Mouse (Mus musculus): ENCODE measurements at regions not wholly inside any gene's neighbourhood (a gene's known extent, or its start where the extent isn't known, plus 50 kb on each side); places are given as distances from the start of the nearest gene placed in this dataset.

GRCm38 (mm10) chr1:169803428-169804138 is 56.1 kb upstream of the Rgs4 start:
- H3K27ac ChIP-seq (ENCODE audit: insufficient read depth, low read depth, low read length, poor library complexity, severe bottlenecking): no peak overlapping the region
- TF ChIP-seq HCFC1 (IDR thresholded peaks at IDR 0.05; ENCODE audit: borderline replicate concordance, insufficient read depth, low read length): no peak
- no peak for TF ChIP-seq ZNF384 (IDR thresholded peaks at IDR 0.05; ENCODE audit: low read depth, low read length)
- no peak for TF ChIP-seq ZC3H11A (IDR thresholded peaks at IDR 0.05; ENCODE audit: borderline replicate concordance, low read depth, low read length)
- TF ChIP-seq MAFK (IDR thresholded peaks at IDR 0.05; ENCODE audit: insufficient read depth, low read depth, low read length): no peak
- no peak for TF ChIP-seq CHD2 (IDR thresholded peaks at IDR 0.05; ENCODE audit: low read depth, low read length)
- no peak overlapping the region for H3K4me3 ChIP-seq (ENCODE audit: insufficient read depth in 1 of 2, low read depth in 1 of 2, low read length in 2 of 2, poor library complexity in 1 of 2, severe bottlenecking in 1 of 2)
- H3K4me1 ChIP-seq (ENCODE audit: control insufficient read depth in 2 of 2, insufficient read depth in 2 of 2, low read length in 2 of 2, poor library complexity in 1 of 2): no peaks in the 10 kb centered on the region
- in situ Hi-C loops (cut with MboI; ENCODE audit: low sequenced_read_pairs in 2 of 2, unreplicated experiment in 2 of 2): no loop called here
- DNase-seq (ENCODE audit: low read depth, low spot score): no peak
- no peak overlapping the region for H3K9ac ChIP-seq (ENCODE audit: insufficient read depth, low read depth, low read length, poor library complexity, severe bottlenecking)
- H3K9me3 ChIP-seq (ENCODE audit: control insufficient read depth, insufficient read depth, low read depth, low read length): no peaks in the 10 kb centered on the region
- no peaks in the 10 kb centered on the region for H3K36me3 ChIP-seq (ENCODE audit: control insufficient read depth, insufficient read depth, low read length, poor library complexity, severe bottlenecking)

- TF ChIP-seq CHD2 (IDR thresholded peaks at IDR 0.05; ENCODE audit: low read depth, low read length): no peak
- TF ChIP-seq ZNF384 (IDR thresholded peaks at IDR 0.05; ENCODE audit: low read depth, low read length): no peak
- no peak for TF ChIP-seq HCFC1 (IDR thresholded peaks at IDR 0.05; ENCODE audit: borderline replicate concordance, insufficient read depth, low read length)
- no peak for TF ChIP-seq MAFK (IDR thresholded peaks at IDR 0.05; ENCODE audit: insufficient read depth, low read depth, low read length)
- no peak for TF ChIP-seq ZC3H11A (IDR thresholded peaks at IDR 0.05; ENCODE audit: borderline replicate concordance, low read depth, low read length)
- in situ Hi-C loops (cut with MboI; ENCODE audit: low sequenced_read_pairs in 2 of 2, unreplicated experiment in 2 of 2): no loop called here
- no peak for DNase-seq (ENCODE audit: low read depth, low spot score)
- no peaks in the 10 kb centered on the region for H3K4me1 ChIP-seq (ENCODE audit: control insufficient read depth in 2 of 2, insufficient read depth in 2 of 2, low read length in 2 of 2, poor library complexity in 1 of 2)
- H3K36me3 ChIP-seq (ENCODE audit: control insufficient read depth, insufficient read depth, low read length, poor library complexity, severe bottlenecking): no peaks in the 10 kb centered on the region
- no peak overlapping the region for H3K4me3 ChIP-seq (ENCODE audit: insufficient read depth in 1 of 2, low read depth in 1 of 2, low read length in 2 of 2, poor library complexity in 1 of 2, severe bottlenecking in 1 of 2)
- no peaks in the 10 kb centered on the region for H3K9me3 ChIP-seq (ENCODE audit: control insufficient read depth, insufficient read depth, low read depth, low read length)
- no peak overlapping the region for H3K9ac ChIP-seq (ENCODE audit: insufficient read depth, low read depth, low read length, poor library complexity, severe bottlenecking)
- no peak overlapping the region for H3K27ac ChIP-seq (ENCODE audit: insufficient read depth, low read depth, low read length, poor library complexity, severe bottlenecking)
Measured at GRCm38 (mm10) chr1:169802868-169803267, 55.4 kb upstream of the Rgs4 start.

GRCm38 (mm10) chr1:169802053-169802830 is 54.8 kb upstream of the Rgs4 start:
- H3K9ac ChIP-seq (ENCODE audit: insufficient read depth, low read depth, low read length, poor library complexity, severe bottlenecking): no peak overlapping the region
- no peaks in the 10 kb centered on the region for H3K4me1 ChIP-seq (ENCODE audit: control insufficient read depth in 2 of 2, insufficient read depth in 2 of 2, low read length in 2 of 2, poor library complexity in 1 of 2)
- in situ Hi-C loops (cut with MboI; ENCODE audit: low sequenced_read_pairs in 2 of 2, unreplicated experiment in 2 of 2): no loop called here
- DNase-seq (ENCODE audit: low read depth, low spot score): no peak
- H3K4me3 ChIP-seq (ENCODE audit: insufficient read depth in 1 of 2, low read depth in 1 of 2, low read length in 2 of 2, poor library complexity in 1 of 2, severe bottlenecking in 1 of 2): no peak overlapping the region
- H3K36me3 ChIP-seq (ENCODE audit: control insufficient read depth, insufficient read depth, low read length, poor library complexity, severe bottlenecking): no peaks in the 10 kb centered on the region
- H3K27ac ChIP-seq (ENCODE audit: insufficient read depth, low read depth, low read length, poor library complexity, severe bottlenecking): no peak overlapping the region
- TF ChIP-seq ZC3H11A (IDR thresholded peaks at IDR 0.05; ENCODE audit: borderline replicate concordance, low read depth, low read length) (no peak), CHD2 (IDR thresholded peaks at IDR 0.05; ENCODE audit: low read depth, low read length) (no peak), MAFK (IDR thresholded peaks at IDR 0.05; ENCODE audit: insufficient read depth, low read depth, low read length) (no peak), HCFC1 (IDR thresholded peaks at IDR 0.05; ENCODE audit: borderline replicate concordance, insufficient read depth, low read length) (no peak), ZNF384 (IDR thresholded peaks at IDR 0.05; ENCODE audit: low read depth, low read length) (no peak)
- H3K9me3 ChIP-seq (ENCODE audit: control insufficient read depth, insufficient read depth, low read depth, low read length): no peaks in the 10 kb centered on the region
